Mouse (Mus musculus) myocyte (in vitro differentiated cells): ENCODE data around the gene Zfp335.

Source experiments
- CEBPB ChIP-seq: IDR thresholded peaks from 2 replicates; pipeline ENCODE4 v1.6.1; 2011; ENCODE audit warnings: mild to moderate bottlenecking, moderate library complexity; ENCODE audit not compliant: poor library complexity, insufficient read depth, severe bottlenecking
- E2F4 ChIP-seq: IDR thresholded peaks from one replicate; pipeline ENCODE4 v1.6.1; 2011; ENCODE audit warnings: mild to moderate bottlenecking, control low read depth, moderate library complexity; ENCODE audit not compliant: insufficient read depth
- MAX ChIP-seq: IDR thresholded peaks from one replicate; pipeline ENCODE4 v1.6.1; 2011; ENCODE audit warnings: low read depth, mild to moderate bottlenecking, control low read depth
- MYOD1 ChIP-seq, 3 experiments: IDR thresholded peaks; one replicate each; pipeline ENCODE4 v1.6.1; 2011; ENCODE audit warnings: control low read depth in 2 of 3, low read depth in 2 of 3, mild to moderate bottlenecking in 2 of 3, moderate library complexity in 1 of 3; ENCODE audit not compliant: insufficient read length in 2 of 3, control insufficient read depth in 1 of 3
- MYOG ChIP-seq, 3 experiments: IDR thresholded peaks; one replicate each; pipeline ENCODE4 v1.6.1; 2011; ENCODE audit warnings: control low read depth in 2 of 3, low read depth in 2 of 3, mild to moderate bottlenecking in 2 of 3; ENCODE audit not compliant: insufficient read length in 2 of 3, control insufficient read depth in 1 of 3, insufficient read depth in 1 of 3
- POLR2A ChIP-seq: IDR thresholded peaks from one replicate; pipeline ENCODE4 v1.6.1; 2011; ENCODE audit warnings: low read depth, mild to moderate bottlenecking, control low read depth, moderate library complexity; ENCODE audit not compliant: insufficient read length
- POLR2AphosphoS2 ChIP-seq: IDR thresholded peaks from one replicate; pipeline ENCODE4 v1.6.1; 2011; ENCODE audit warnings: low read depth, control low read depth; ENCODE audit not compliant: insufficient read length
- REST ChIP-seq: IDR thresholded peaks from one replicate; pipeline ENCODE4 v1.6.1; 2011; ENCODE audit warnings: mild to moderate bottlenecking, control low read depth, moderate library complexity; ENCODE audit not compliant: insufficient read depth, insufficient read length
- SRF ChIP-seq: IDR thresholded peaks from one replicate; pipeline ENCODE4 v1.6.1; 2011; ENCODE audit warnings: low read depth; ENCODE audit not compliant: control insufficient read depth, insufficient read length
- TCF12 ChIP-seq: IDR thresholded peaks from one replicate; pipeline ENCODE4 v1.6.1; 2011; ENCODE audit warnings: mild to moderate bottlenecking, control low read depth; ENCODE audit not compliant: poor library complexity, insufficient read depth, severe bottlenecking
- USF1 ChIP-seq: IDR thresholded peaks from one replicate; pipeline ENCODE4 v1.6.1; 2011; ENCODE audit warnings: low read depth, mild to moderate bottlenecking, control low read depth, moderate library complexity

GRCm38 (mm10) chr2:164947930-164948329 lies 36.4 kb upstream of the Zfp335 start:
- TF ChIP-seq USF1 (no peak), POLR2A (no peak), MYOD1 (IDR thresholded peaks at IDR 0.05; ENCODE audit: control insufficient read depth in 1 of 3, insufficient read length in 2 of 3, low read depth in 2 of 3) (no peak), MAX (no peak), TCF12 (no peak), POLR2AphosphoS2 (no peak), E2F4 (no peak), CEBPB (no peak), MYOG (IDR thresholded peaks at IDR 0.05; ENCODE audit: control insufficient read depth in 1 of 3, insufficient read depth in 1 of 3, insufficient read length in 2 of 3, low read depth in 2 of 3) (no peak), SRF (no peak), REST (no peak)
